Mouse (Mus musculus) adrenal gland, adult 2 months (tissue): ENCODE data around the gene Wscd2. TPM values are rescaled to one million over a fixed set of nuclear protein-coding genes. Genes with fewer than 3 reads are reported as not detected.

ENCODE experiments used
- DNase-seq: peaks from one replicate; pipeline ENCODE4 v3.0.0; 2021
- polyA plus RNA-seq: library from polyadenylated mRNA; depleted of rRNA; stranded (reverse); fragments of >200 nt; gene quantifications from 2 replicates; pipeline ENCODE4 v1.2.3, GENCODE M21; 2012
- total RNA-seq, 2 experiments: library from RNA; stranded (reverse); gene quantifications; 2 replicates each; pipeline ENCODE4 v1.2.3; 2021

Wscd2 gene
- total and polyA plus RNA-seq, 3 experiments, result 3.7 to 5.9 (median 5.5) TPM

DNA sequence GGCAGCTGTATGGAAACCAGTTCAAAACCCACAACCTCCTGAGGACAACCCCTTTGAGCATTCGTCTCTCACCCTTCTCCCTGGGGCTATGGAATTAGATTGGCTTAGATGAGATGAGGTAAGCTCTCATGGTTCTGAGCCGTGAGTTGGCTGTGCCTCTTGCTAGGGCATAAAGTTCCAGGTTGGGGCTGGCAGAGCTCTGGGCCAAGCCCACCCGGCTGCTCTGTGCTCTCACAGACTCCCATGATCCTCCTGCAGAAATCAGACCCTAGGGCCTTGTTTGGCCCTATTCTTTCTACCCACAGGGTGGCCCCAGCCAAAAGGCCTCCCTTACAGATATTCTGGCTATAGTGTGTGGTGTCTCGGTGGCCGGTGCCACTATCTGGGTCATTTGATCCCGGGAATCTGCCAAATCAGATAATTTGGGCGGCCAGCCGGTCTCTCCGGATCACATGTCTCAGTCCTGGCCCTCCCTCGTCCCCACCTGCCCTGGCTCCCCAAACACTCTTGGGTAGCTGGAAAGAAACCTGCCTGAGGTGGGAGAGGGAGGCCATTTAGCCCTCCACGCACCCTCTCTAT, 4.5 kb upstream of the Wscd2 start:
- no peak for DNase-seq

DNA sequence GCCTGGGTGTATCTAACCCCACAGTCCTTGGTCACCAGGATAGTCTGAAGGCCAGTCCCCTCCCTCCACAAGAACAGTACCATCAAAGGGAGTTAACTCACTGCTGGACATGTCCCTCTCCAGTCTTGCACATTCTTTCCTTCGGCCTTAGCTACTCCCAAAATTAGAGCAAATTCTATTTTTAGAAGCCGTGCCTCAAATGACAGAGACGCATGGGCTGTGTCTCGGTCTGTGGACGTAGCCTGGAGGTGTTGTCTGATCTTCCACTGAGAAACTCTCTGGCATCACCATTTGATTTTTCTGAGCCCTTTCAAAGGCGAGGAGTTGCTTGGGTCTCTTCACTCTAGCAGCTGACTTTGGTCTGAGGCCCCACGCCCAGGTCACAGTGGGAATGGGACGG, 2.3 kb upstream of the Wscd2 start:
- no peak for DNase-seq

DNA sequence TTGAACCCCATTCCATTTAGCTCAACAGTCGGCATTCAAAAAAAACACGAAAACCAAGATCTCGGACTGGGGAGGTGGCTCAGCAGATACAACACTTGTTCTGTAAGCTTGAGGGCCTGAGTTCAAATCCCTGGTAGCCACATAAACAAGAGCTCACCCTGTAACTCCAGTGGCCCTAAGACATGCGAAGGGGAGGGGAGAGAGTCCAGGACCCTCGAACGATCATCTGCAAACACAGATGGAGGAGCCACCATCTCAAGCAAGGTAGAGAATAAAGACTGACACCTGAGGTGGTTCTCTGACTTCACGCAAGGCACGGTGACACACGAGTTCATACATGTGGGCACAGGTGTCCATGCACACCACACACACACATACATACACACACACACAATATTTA, 516 bp upstream of the Wscd2 start:
- DNase-seq, result no peak

GRCm38 (mm10) chr5:113490467-113491260, 531 bp downstream of the Wscd2 start:
- DNase-seq, result peak; percentile 14

GRCm38 (mm10) chr5:113491552-113491951, 1.4 kb downstream of the Wscd2 start:
- DNase-seq, result no peak

DNA sequence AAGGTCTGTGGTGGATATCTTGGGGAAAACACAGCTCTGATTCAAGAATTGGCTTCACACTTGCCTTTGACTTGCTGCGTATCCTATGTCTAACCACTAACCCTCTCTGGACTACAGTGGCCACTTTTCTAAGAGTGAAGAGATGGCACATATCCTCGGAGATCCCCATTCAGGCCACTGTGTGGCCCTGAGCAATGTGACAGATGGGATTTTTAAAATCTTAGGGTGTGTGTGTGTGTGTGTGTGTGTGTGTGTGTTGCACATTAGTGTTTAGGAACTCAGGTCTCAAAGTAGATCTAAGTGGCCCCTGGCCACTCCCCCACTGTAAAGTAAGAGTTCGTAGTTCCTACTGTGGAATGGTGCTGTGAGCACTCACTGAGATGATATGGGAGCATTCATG, 1.9 kb downstream of the Wscd2 start:
- no peak for DNase-seq

DNA sequence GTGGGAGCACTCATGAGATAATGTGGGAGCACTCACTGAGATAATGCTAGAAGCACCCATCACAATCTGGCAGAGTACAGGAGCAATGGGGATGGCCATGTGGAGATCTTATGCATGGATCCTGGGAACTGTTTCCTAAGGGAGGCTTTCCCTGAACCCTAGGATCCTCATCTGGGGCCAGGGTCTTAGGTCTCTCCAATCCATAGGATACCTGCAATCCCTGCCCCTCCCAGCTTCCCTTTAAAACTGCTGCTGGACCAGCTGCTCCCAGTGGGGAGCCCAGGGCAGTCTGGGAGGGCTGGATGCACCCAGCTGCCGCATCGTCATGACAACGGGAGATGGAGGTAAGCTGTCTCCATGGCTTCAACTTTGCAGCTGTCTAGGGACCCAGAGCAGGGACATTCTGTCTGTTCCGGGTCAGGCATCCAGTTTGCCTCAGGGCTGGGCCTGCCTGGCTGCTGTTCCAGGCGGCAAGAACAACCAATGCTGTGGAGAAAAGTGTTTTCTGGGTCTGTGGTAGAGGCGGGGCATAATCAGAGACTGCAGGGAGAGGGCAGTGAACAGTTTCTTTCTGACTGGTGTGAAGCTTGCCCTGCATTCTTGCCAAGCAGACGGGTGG, 2.4 kb downstream of the Wscd2 start:
- no peak for DNase-seq

DNA sequence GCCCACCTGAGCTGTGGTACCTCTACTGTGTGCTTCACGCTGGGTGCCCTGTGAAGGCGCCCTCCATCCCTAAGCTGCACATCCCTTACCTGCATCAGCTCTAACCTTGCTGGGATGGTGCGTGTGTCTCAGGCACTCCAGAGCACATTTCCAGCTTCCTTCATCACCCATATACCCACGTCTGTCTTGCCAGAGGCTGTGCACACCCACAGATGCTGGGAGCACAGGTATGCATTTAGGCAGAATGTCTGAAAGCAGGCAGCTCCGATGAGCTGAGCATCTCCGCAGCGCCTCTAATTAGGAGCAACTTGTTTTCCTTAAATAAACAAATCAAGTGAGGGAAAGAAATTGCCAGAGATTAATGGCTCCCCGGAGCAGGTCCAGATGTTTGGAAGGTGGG, 3.9 kb downstream of the Wscd2 start:
- DNase-seq, result no peak

DNA sequence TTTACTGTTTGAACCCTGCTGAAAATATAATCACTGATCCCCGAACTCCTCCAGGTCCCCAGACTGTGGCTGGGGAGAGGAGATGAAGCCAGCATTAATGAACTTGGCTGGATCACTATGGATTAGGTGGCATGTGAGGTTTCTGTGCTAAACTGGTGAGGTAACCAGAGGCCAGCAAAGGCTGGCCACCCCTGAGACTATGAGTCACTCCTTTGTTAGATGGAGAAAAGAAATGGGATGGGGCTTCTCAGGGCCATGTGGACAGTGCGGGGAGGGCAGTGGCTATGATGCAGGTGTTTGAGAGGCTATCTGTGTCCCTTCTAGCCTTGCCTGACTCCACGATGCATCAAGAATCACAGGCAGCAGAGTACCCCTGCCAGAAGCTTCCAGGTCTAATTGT, 6.8 kb downstream of the Wscd2 start:
- no peak for DNase-seq

- DNase-seq, result no peak
These were observed 9.3 kb downstream of the Wscd2 start for GRCm38 (mm10) chr5:113499421-113499820.

DNA sequence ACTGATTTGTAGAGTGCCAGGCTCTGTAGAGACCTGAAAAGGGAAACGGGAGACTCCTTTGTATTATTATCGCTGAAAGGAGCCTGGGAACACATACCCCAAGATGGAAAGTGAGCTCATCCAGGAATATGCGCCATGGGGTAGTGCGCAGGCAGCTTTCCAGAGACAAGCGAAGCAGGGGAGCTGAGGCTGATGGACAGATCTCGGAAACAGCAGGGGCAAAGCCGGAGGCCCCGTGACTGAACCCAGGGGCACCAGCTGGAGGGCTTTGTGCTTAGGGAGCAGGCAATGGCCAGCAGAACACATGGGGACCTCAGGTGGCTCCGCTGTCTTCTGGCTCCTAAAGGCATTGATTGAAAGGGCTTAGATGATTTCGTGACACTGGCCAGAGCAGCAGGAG, 13.1 kb downstream of the Wscd2 start:
- DNase-seq, result no peak

GRCm38 (mm10) chr5:113504654-113505053, 14.5 kb downstream of the Wscd2 start:
- no peak for DNase-seq

GRCm38 (mm10) chr5:113506065-113506464, 15.9 kb downstream of the Wscd2 start:
- DNase-seq, result no peak

GRCm38 (mm10) chr5:113506779-113507178, 16.6 kb downstream of the Wscd2 start:
- DNase-seq, result no peak

DNA sequence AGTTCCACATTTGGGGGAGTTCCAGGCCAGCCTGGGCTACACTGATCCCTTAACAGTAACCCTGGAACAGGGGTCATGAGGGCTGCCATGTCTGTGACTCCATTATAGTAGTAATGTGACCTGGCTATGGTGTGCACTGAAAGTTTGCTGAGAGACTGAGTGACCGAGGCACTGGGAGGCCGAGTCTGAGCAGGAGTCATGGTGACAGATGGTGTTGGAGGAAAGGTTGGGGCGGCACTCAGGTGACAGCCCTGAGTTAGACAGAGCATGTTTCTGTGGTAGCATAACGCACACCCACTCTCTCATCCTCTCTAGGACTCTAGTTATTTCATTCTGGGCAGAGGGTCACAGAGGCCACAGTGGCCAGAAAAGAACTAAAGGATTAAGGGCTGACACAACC, 19.0 kb downstream of the Wscd2 start:
- DNase-seq, result no peak

DNA sequence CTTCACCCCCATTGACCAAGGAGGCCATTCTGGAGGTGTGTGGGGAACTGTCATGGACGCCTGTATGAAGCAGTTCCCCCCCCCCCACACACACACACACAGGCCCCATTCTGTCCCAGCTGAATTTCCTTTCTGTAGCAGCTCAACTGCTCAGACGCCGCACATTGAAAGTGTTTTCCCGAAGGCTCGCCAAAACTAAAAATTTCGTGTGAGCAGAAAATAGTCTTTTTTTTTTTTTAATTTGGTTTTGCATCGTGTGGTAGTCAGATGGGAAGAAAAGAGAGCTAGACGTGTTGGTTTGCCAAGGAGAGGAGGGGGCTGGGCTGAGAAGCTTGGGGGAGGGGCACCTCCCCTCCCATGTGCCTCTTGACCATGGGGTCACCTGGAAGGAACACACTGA, 23.5 kb downstream of the Wscd2 start:
- no peak for DNase-seq

DNA sequence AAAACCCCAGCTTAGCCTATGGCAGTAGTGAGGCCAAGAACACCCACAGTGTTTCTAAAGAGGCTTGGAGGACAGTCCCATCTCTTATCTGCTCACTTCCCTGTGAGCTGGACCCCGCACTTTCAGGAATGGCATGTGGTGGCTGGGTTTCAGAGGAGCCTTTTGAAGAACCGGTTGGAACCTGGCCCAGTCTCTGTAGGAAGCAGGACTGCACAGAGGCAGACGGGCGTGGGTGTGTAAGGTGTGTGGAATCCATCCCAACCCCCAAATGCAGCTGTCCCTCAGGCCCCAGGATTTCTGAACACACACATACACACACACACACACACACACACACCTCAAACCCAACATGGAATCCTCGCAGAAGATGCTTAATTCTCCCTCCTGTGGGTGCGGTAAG, 23.9 kb downstream of the Wscd2 start:
- DNase-seq, result no peak

GRCm38 (mm10) chr5:113516119-113516872, 26.2 kb downstream of the Wscd2 start:
- DNase-seq, result no peak

DNA sequence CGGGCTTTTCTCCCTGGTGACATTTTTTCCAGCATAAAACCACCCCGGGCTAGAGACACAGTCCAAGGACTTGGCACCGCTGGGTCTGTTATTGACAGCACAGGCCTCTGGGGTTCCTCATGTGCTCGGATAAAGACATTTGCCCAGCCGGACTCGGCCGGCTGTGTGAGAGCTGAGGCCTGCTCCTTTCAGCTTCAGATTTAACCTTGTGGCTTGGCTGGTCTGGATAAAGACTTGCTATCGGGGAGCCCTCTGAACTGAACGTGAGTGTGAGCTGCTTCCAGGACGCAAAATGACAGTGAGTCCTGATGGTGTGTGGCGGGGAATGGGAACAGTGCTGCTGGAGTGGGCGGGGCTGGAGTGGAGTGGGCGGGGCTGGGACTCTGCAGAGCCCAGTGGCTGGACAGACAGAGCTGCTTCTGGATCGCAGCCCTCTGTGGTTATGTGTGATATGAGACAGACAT, 26.8 kb downstream of the Wscd2 start:
- peak; percentile 7 for DNase-seq

GRCm38 (mm10) chr5:113517387-113517786, 27.3 kb downstream of the Wscd2 start:
- DNase-seq, result no peak

GRCm38 (mm10) chr5:113521037-113521436, 30.9 kb downstream of the Wscd2 start:
- peak; percentile 16 for DNase-seq

GRCm38 (mm10) chr5:113538826-113539225, 48.7 kb downstream of the Wscd2 start:
- DNase-seq, result no peak

DNA sequence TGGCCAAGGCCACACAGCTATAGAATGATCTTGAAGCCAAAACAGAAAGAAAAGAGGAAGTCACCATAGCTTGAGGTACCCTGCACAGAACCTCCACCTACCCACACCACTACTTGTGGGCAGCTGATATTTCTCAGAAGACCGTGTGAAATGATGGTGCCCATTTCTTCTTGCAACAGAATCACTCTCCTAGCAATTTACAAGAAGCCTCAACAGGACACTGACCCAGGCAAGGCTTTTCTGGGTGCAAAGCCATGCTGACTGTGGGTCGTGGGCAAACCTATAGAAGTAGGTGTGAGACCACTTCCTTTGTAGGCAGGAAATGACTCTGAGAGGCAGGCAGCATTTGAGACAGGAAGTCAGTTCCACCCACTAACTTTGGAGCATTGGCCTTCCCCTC, 49.3 kb downstream of the Wscd2 start:
- no peak for DNase-seq
